Mouse (Mus musculus) G1E (cell line): ENCODE measurements around the gene Tent5d.

Experiments
- CTCF ChIP-seq: IDR thresholded peaks from 2 replicates; pipeline ENCODE4 v1.5.1; 2012; ENCODE audit warnings: low read depth, low read length, inconsistent platforms, mixed read lengths
- GATA1 ChIP-seq: IDR thresholded peaks from 2 replicates; pipeline ENCODE4 v1.6.1; 2012; ENCODE audit warnings: borderline replicate concordance, low read length, inconsistent platforms, mixed read lengths
- TAL1 ChIP-seq: conservative IDR thresholded peaks from 2 replicates; pipeline ENCODE4 v1.6.1; 2012; ENCODE audit warnings: low read depth, low read length, inconsistent platforms, mixed read lengths

GRCm38 (mm10) chrX:107812120-107812519 lies 19.7 kb downstream of the Tent5d start:
- TF ChIP-seq CTCF (no peak), TAL1 (no peak), GATA1 (no peak)
